Mouse (Mus musculus) midbrain, embryonic 15.5 days (tissue): ENCODE measurements around the gene Mcu. TPM values are rescaled to one million over a fixed set of nuclear protein-coding genes. Genes with fewer than 3 reads are reported as not detected.
A peak's percentile ranks its signal among the peaks of the same experiment; 100 is the strongest.

ENCODE experiments used
- ATAC-seq: fragments of 200-750 bp; cut with Nextera tagmentation; replicated peaks from 2 replicates; pipeline ENCODE4 v1.8.0; 2017; ENCODE audit warnings: moderate TSS enrichment
- H3K27ac ChIP-seq: fragments of 300-500 bp; sonication (generic); 2 replicates; pipeline ENCODE4 v1.5.1; 2015; ENCODE audit warnings: mild to moderate bottlenecking, inconsistent platforms
- H3K27me3 ChIP-seq: fragments of 300-500 bp; sonication (generic); replicated peaks from 2 replicates; pipeline ENCODE4 v1.6.1; 2015; ENCODE audit warnings: inconsistent platforms
- H3K36me3 ChIP-seq: fragments of 300-500 bp; sonication (generic); replicated peaks from 2 replicates; pipeline ENCODE4 v1.6.1; 2015; ENCODE audit warnings: inconsistent platforms
- H3K4me1 ChIP-seq: fragments of 300-500 bp; sonication (generic); 2 replicates; pipeline ENCODE4 v1.6.1; 2015; ENCODE audit warnings: inconsistent platforms
- H3K4me2 ChIP-seq: fragments of 300-500 bp; sonication (generic); 2 replicates; pipeline ENCODE4 v1.6.1; 2015; ENCODE audit warnings: inconsistent platforms, mild to moderate bottlenecking, moderate library complexity
- H3K4me3 ChIP-seq: fragments of 300-500 bp; sonication (generic); 2 replicates; pipeline ENCODE4 v1.5.1; 2015; ENCODE audit warnings: mild to moderate bottlenecking, inconsistent platforms
- H3K9ac ChIP-seq: fragments of 300-500 bp; sonication (generic); 2 replicates; pipeline ENCODE4 v1.6.1; 2015; ENCODE audit warnings: mild to moderate bottlenecking, inconsistent platforms
- H3K9me3 ChIP-seq: fragments of 300-500 bp; sonication (generic); 2 replicates; pipeline ENCODE4 v1.6.1; 2016; ENCODE audit warnings: inconsistent platforms
- WGBS: fragments of 180-500 bp; shearing (Covaris S2); methylation state at CpG from one replicate; pipeline ENCODE4 v1.1.7; 2015; ENCODE audit warnings: mixed read lengths; 5-methylcytosine and 5-hydroxymethylcytosine counted together
- polyA plus RNA-seq: library from polyadenylated mRNA; unstranded; fragments of >200 nt; fragmentation: Nextera tagmentation; extraction: Ambion mirVana; gene quantifications from 2 replicates; pipeline ENCODE4 v1.2.1, GENCODE M21; 2015

The Mcu gene
- polyA plus RNA-seq, 1 experiment from 2014 or later: 29.8 TPM

- no peak overlapping the region for H3K27ac ChIP-seq
- no peak overlapping the region for H3K4me3 ChIP-seq
- H3K4me2 ChIP-seq: no peak overlapping the region
- H3K9ac ChIP-seq: no peak overlapping the region
- no peaks in the 10 kb centered on the region for H3K4me1 ChIP-seq
- no peak for ATAC-seq
- no peaks in the 10 kb centered on the region for H3K27me3 ChIP-seq
- 45% methylated on average over 2 of the region's 2 CpGs for WGBS
- H3K36me3 ChIP-seq: no peaks in the 10 kb centered on the region
- H3K9me3 ChIP-seq: no peaks in the 10 kb centered on the region
These were observed 19.6 kb upstream of the Mcu start for GRCm38 (mm10) chr10:59636048-59636447.

- H3K4me2 ChIP-seq: no peak overlapping the region
- H3K27me3 ChIP-seq: no peaks in the 10 kb centered on the region
- H3K36me3 ChIP-seq: no peaks in the 10 kb centered on the region
- WGBS: 70% methylated on average over 4 of the region's 4 CpGs
- H3K4me3 ChIP-seq: no peak overlapping the region
- H3K4me1 ChIP-seq: peaks cover 12% of the 10 kb centered on the region
- no peak overlapping the region for H3K9ac ChIP-seq
- no peak for ATAC-seq
- H3K27ac ChIP-seq: no peak overlapping the region; the same call in 1 of the 2 replicates
- no peaks in the 10 kb centered on the region for H3K9me3 ChIP-seq
These were observed 13.0 kb upstream of the Mcu start for GRCm38 (mm10) chr10:59629506-59629782.

- peak; percentile 88 for ATAC-seq
- no peaks in the 10 kb centered on the region for H3K36me3 ChIP-seq
- no peak overlapping the region for H3K9ac ChIP-seq
- no peaks in the 10 kb centered on the region for H3K9me3 ChIP-seq
- H3K27ac ChIP-seq: peak overlapping the region; percentile 43; the same call in 1 of the 2 replicates
- peaks cover 12% of the 10 kb centered on the region for H3K4me1 ChIP-seq
- H3K27me3 ChIP-seq: no peaks in the 10 kb centered on the region
- H3K4me3 ChIP-seq: no peak overlapping the region
- WGBS: 37% methylated on average over 17 of the region's 17 CpGs
- H3K4me2 ChIP-seq: no peak overlapping the region
These were observed 12.4 kb upstream of the Mcu start for GRCm38 (mm10) chr10:59628641-59629505.

- Histone ChIP-seq H3K9ac (no peak overlapping the region), H3K4me2 (no peak overlapping the region), H3K36me3 (no peaks in the 10 kb centered on the region), H3K4me3 (no peak overlapping the region), H3K9me3 (no peaks in the 10 kb centered on the region), H3K27ac (no peak overlapping the region), H3K27me3 (no peaks in the 10 kb centered on the region), H3K4me1 (peaks cover 1% of the 10 kb centered on the region)
- 71% methylated on average over 5 of the region's 5 CpGs for WGBS
- ATAC-seq: no peak
These were observed 7.0 kb upstream of the Mcu start for GRCm38 (mm10) chr10:59623496-59623895.

GRCm38 (mm10) chr10:59621355-59621754 is 4.9 kb upstream of the Mcu start:
- ATAC-seq: no peak
- Histone ChIP-seq H3K9me3 (no peaks in the 10 kb centered on the region), H3K27me3 (no peaks in the 10 kb centered on the region), H3K4me1 (peaks cover 5% of the 10 kb centered on the region; the same call in 1 of the 2 replicates), H3K4me2 (no peak overlapping the region), H3K27ac (no peak overlapping the region), H3K36me3 (no peaks in the 10 kb centered on the region), H3K4me3 (no peak overlapping the region), H3K9ac (no peak overlapping the region)
- WGBS: 78% methylated on average over 10 of the region's 10 CpGs

GRCm38 (mm10) chr10:59617776-59618175 is 1.3 kb upstream of the Mcu start:
- peaks cover 25% of the 10 kb centered on the region for H3K4me1 ChIP-seq
- ATAC-seq: no peak
- H3K36me3 ChIP-seq: no peaks in the 10 kb centered on the region
- H3K9me3 ChIP-seq: no peaks in the 10 kb centered on the region
- 95% methylated on average over 7 of the region's 7 CpGs for WGBS
- H3K4me2 ChIP-seq: no peak overlapping the region
- H3K9ac ChIP-seq: no peak overlapping the region
- no peaks in the 10 kb centered on the region for H3K27me3 ChIP-seq
- H3K27ac ChIP-seq: no peak overlapping the region
- no peak overlapping the region for H3K4me3 ChIP-seq

- peaks cover 25% of the 10 kb centered on the region for H3K4me1 ChIP-seq
- ATAC-seq: peak; percentile 83
- H3K27me3 ChIP-seq: no peaks in the 10 kb centered on the region
- no peaks in the 10 kb centered on the region for H3K36me3 ChIP-seq
- no peaks in the 10 kb centered on the region for H3K9me3 ChIP-seq
- H3K4me3 ChIP-seq: peak within 1 kb of the TSS; percentile 75
- H3K27ac ChIP-seq: peak within 1 kb of the TSS; percentile 89
- 0% methylated on average over 37 of the region's 51 CpGs for WGBS
- H3K4me2 ChIP-seq: peak within 1 kb of the TSS; percentile 77
- H3K9ac ChIP-seq: peak within 1 kb of the TSS; percentile 71
These were observed 441 bp downstream of the Mcu start, which contains the start of gene Gm10322 for GRCm38 (mm10) chr10:59615981-59616520. Gm10322 (plus strand) TSS chr10:59616063.

GRCm38 (mm10) chr10:59615411-59615810 is 1.1 kb downstream of the Mcu start:
- Histone ChIP-seq H3K27me3 (no peaks in the 10 kb centered on the region), H3K4me2 (peak overlapping the region; percentile 77), H3K9ac (peak overlapping the region; percentile 71), H3K4me1 (peaks cover 25% of the 10 kb centered on the region), H3K4me3 (peak overlapping the region; percentile 75), H3K36me3 (no peaks in the 10 kb centered on the region), H3K27ac (no peak overlapping the region), H3K9me3 (no peaks in the 10 kb centered on the region)
- 36% methylated on average over 5 of the region's 5 CpGs for WGBS
- ATAC-seq: no peak

- Histone ChIP-seq H3K27ac (no peak overlapping the region), H3K36me3 (no peaks in the 10 kb centered on the region), H3K27me3 (no peaks in the 10 kb centered on the region), H3K4me3 (no peak overlapping the region), H3K9me3 (no peaks in the 10 kb centered on the region), H3K9ac (no peak overlapping the region), H3K4me2 (no peak overlapping the region), H3K4me1 (peaks cover 25% of the 10 kb centered on the region)
- WGBS: 83% methylated on average over 5 of the region's 5 CpGs
- no peak for ATAC-seq
These were observed 2.4 kb downstream of the Mcu start for GRCm38 (mm10) chr10:59614141-59614540.

GRCm38 (mm10) chr10:59613276-59613675 is 3.2 kb downstream of the Mcu start:
- Histone ChIP-seq H3K27ac (no peak overlapping the region), H3K27me3 (no peaks in the 10 kb centered on the region), H3K9me3 (no peaks in the 10 kb centered on the region), H3K4me1 (peaks cover 25% of the 10 kb centered on the region), H3K4me3 (no peak overlapping the region), H3K4me2 (no peak overlapping the region), H3K36me3 (no peaks in the 10 kb centered on the region), H3K9ac (no peak overlapping the region)
- 60% methylated on average over 5 of the region's 5 CpGs for WGBS
- no peak for ATAC-seq

- no peak for ATAC-seq
- H3K4me3 ChIP-seq: no peak overlapping the region
- no peak overlapping the region for H3K4me2 ChIP-seq
- no peaks in the 10 kb centered on the region for H3K27me3 ChIP-seq
- H3K9ac ChIP-seq: no peak overlapping the region
- no peaks in the 10 kb centered on the region for H3K9me3 ChIP-seq
- WGBS: 84% methylated on average over 11 of the region's 11 CpGs
- H3K4me1 ChIP-seq: no peaks in the 10 kb centered on the region
- no peaks in the 10 kb centered on the region for H3K36me3 ChIP-seq
- no peak overlapping the region for H3K27ac ChIP-seq
These were observed 11.5 kb downstream of the Mcu start for GRCm38 (mm10) chr10:59604879-59605464.

GRCm38 (mm10) chr10:59603843-59604242 is 12.6 kb downstream of the Mcu start:
- Histone ChIP-seq H3K4me2 (no peak overlapping the region), H3K9me3 (no peaks in the 10 kb centered on the region), H3K9ac (no peak overlapping the region), H3K27ac (no peak overlapping the region), H3K36me3 (no peaks in the 10 kb centered on the region), H3K4me1 (no peaks in the 10 kb centered on the region), H3K4me3 (no peak overlapping the region), H3K27me3 (no peaks in the 10 kb centered on the region)
- no peak for ATAC-seq
- 63% methylated on average over 5 of the region's 5 CpGs for WGBS
